Mouse (Mus musculus) cerebellum, postnatal 10 days (tissue): ENCODE data around the gene Tpm3.

Experiments
- DNase-seq, 2 experiments: peaks; one replicate each; pipeline ENCODE4 v3.0.0; 2021; ENCODE audit warnings: mixed read lengths in 2 of 2

The Tpm3 gene

DNA sequence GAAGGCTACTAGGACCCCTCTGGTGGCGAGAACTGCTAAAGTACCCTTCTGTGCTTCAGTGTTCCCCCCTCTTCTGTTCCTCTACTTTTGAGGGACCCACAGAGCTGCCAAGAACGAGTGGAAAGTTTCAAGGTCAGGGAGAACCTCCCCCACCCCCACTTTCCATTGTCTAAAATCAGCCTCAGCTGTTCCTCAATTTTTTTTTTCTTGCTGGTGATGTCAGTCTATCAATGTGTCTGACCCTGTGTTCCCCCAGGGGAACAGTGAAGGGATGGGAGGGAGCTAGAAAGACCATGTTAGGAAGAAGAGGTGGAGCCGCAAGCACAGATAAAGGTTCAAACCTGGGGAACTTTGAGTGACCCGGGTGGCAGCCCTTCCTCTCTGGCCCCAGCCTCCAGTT lies at the start of gene Tpm3:
TSS of gene Tpm3 (plus strand) at position 356 of the 400 bp plus-strand sequence.
- DNase-seq: no peak

DNA sequence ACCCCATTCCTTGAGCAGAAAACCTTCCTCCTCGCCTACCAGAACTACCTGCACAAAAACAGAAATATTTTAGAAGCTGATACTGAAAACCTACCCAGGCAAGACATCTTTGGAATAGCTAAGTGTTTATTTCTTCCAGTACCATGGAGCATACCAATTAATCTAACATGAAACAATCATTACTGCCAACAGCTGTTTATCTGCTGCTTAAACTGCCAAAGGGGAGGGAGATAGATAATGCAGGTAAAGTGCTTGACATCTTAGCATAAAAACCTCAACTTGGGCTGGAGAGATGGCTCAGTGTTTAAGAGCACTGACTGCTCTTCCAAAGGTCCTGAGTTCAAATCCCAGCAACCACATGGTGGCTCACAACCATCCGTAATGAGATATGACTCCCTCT lies 37.8 kb upstream of the Tpm3 start:
- DNase-seq: no peak

DNA sequence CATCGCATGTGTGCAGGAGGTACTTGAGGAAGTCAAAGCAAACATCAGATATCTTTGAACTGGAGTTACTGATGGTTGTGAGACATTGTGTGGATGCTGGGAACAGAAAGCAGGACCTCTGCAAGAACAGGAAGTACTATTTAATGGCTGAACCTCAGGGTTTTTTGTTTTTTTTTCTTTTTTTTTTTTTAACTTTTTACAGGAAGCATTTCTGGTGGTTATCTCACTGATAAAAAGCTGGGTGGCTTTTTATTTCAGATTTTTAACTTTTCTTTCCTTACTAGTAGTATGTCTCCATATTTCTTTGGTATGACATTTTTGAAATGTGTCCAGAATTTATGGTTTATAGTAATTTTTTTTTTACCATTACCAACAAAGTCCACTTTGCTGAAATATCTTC lies 36.2 kb upstream of the Tpm3 start:
- DNase-seq: no peak

DNA sequence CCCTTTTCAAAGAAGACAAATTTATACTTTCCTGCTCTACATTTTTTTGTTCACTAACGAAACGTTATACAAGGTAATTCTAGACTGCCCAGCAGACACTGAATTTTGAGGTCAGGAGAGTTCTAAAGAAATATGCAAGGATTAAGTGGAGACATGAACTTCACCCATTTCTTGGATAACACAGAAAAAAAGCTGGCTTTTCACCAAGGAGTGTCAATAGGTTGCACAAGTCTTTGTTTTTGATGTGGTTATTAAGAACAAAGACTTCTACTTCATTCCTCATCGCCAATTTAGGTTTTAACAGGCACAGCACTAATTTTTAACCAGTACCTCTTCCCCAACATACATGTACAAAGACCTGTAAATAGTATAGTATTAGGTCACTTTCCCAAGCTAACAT lies 22.8 kb upstream of the Tpm3 start:
- DNase-seq: no peak

DNA sequence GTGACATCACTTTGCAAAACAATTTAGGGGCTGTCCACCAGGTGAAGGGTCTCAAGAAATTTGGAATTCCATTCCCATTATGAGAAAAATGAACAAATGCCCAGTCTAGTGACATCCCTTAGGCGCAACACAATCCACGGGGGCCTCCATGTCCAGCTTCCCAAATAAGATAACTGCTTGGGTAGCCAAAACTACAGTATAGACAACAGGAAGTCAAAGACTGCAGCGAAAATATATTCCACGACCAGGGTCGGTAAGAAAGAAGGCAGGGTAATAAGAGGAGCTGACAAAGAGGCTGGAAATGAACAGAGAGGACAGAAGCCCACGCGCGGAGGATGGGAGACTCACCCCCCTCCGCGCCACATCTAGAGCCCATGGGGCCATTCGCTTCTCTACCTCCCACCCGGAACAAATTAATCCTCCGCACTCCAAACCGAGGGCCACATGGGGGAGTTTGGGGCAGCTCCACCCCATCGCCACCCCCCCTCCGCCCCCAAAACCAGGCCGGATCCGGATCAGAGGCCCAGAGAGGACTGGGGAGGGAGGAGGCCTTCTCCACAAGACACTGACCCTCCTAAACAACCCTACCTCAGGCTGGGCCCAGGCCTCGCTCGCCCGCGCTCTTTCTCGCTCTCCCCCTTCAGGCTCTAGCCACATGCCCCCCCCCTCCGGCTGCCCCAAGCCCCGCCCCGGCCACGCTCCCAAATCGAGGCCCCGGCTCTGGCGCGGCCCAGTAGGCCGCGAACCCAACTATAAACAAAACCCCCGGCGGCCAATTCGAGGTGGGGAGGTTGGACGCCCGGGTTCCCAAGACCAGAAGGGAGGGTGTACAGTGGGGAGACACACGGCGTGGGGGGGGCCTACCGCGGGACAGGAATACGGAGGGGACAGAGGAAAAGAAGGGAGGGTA lies 20.8 kb upstream of the Tpm3 start, which contains the start of gene 4933434E20Rik:
TSS of gene 4933434E20Rik (plus strand) at position 196 of the 910 bp plus-strand sequence.
- DNase-seq: peak; percentile 80 to 85

DNA sequence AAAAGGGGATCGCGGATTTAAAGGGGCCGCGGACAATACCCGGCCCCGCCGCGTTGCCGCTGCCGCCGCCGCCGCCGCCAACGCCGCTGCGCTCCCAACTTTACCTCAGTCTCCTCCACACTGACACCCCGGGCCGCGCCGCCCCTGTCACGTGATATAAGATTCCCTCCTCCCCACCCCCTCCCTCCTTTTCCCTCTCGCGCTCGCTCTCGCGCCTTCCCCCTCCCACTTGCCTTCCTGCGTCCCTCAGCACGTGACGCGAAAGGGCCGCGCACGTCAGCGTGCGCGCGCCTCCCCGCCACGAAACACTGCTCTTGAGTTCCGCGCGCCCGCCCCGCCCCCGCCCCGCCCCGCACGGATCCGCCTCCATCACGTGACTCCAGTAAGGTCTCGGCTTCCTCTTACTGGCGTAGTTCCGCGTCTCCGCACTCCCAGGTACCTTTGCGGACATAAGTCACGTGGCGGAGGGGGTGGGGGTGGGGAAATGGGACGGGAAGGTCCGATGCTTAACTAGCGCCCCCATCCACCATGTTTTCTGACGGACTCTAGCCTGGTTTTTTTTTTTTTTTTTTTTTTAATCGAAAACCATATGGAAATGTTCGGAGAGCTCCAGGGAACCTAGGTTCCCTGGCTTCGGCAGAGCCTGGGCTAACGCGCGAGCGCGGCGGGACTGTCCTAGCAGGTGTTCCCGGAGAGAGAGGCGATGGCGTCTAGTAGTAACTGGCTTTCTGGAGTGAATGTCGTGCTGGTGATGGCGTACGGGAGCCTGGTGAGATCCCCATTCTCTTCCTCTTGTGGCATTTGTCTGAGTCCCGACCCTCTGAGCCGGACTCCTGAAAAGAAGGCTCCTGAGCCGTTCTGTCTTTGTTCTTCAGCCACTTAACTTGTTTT lies 19.9 kb upstream of the Tpm3 start, which contains the start of gene Ubap2l:
TSS of gene Ubap2l (minus strand) at position 278 of the 891 bp plus-strand sequence.
- DNase-seq: peak; percentile 97 to 99

DNA sequence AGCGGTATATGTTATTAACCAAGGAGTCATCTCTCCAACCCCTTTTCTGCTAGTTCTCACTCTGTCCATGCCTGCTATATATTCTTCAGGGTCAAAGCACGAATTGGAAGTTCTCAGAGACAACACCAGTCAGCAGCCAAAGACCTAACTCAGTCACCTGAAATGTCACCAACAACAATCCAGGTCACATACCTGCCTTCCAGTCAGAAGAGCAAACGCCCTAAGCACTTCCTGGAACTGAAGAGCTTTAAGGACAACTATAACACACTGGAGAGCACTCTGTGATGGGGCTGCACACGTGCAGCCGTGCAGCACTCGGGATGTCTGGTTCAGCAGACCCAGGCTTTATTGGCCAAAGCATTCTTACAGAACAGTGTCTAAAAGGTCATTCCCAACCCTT lies 10.9 kb upstream of the Tpm3 start:
- no peak for DNase-seq

DNA sequence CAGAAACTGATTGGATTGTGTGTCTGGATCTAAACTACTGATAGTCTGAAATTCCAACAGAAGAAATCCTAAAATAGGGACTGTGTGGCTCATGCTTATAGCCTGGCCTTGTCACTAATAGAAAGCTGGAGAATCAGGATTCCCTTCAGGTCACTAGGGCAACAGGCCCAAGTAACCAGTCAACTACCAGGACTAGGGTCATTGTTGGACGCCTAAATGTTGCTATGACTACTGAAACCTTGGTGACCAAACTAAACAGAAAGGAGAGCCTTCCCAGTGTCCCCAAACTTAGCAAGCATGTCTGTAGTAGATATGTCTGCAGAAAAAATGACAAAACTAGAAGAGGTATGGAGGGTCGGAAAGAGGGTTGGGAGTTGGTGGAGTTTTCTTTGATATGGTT lies 9.9 kb upstream of the Tpm3 start:
- DNase-seq: no peak

DNA sequence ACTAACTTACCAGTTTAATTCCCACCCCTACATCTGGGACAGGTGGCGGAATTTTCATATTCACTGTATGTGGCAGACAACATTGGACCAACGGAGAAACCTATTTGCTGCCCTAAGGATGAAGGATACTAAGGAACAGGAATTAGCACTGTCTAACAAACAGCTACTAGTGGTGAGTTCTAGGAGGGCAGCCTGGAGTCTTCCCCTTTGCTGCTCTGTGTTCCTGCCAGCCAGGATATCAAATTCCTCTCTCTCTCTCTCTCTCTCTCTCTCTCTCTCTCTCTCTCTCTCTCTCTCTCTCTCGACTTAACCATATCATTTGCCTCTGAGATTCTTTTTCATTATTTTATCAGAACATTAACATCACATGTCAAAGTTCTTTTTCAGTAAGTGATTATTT lies 8.1 kb upstream of the Tpm3 start:
- DNase-seq: no peak

DNA sequence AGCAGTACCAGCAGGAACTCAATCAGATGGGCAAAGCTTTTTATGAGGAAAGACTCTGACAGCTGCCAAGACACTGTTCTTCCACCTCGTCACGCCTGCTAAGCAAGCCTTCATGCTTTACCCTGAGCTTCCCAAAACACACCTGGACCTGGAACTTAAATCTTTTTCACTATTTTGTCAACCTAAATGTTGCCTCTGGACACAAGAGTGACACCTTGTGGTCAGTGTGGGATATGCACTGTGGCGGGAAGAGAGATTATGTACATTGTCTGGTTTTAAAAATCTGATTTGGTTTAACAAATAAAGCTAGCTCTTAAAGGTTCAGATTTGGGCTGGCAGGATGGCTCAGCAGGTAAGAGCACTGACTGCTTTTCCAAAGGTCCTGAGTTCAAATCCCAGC lies 6.9 kb upstream of the Tpm3 start:
- DNase-seq: peak; percentile 61 to 71

DNA sequence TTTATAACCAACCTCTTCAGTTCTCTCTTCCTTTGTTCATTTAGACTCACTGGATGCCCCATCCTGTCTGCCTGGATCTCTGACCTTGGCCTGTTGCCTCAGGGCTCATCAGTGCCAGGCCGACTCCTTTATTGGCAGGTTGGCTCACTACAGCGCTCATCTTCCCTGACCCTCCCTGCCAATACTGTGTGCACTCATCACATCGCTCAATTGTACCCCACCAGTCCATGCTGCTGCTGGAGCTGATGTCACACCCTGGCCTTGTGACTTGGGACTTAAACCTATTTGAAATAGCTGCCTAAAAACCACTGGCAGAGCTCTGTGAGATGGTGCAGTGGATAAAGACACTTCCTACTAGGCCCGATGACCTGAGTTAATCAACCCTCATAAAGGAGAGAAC lies 4.6 kb upstream of the Tpm3 start:
- peak; percentile 23 to 25 for DNase-seq

DNA sequence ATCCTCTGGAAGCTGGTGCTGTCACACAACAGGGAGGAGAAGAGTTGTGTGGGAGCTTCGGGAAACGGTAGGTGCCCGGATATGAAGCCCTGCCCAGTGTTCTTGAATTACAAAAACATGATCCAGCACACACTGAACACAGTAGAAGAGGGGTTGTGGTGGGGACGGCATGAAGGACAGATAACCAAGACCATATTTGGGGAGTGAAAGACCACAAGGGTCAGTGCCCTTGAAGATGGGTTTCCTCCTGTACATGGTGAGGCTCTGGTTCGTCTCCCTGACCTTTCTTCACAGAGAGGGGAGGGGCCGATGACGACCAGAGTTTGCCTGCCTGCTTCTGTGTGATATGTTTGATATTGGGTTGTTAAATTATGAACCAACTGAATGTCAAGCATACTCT lies 2.8 kb upstream of the Tpm3 start:
- no peak for DNase-seq

DNA sequence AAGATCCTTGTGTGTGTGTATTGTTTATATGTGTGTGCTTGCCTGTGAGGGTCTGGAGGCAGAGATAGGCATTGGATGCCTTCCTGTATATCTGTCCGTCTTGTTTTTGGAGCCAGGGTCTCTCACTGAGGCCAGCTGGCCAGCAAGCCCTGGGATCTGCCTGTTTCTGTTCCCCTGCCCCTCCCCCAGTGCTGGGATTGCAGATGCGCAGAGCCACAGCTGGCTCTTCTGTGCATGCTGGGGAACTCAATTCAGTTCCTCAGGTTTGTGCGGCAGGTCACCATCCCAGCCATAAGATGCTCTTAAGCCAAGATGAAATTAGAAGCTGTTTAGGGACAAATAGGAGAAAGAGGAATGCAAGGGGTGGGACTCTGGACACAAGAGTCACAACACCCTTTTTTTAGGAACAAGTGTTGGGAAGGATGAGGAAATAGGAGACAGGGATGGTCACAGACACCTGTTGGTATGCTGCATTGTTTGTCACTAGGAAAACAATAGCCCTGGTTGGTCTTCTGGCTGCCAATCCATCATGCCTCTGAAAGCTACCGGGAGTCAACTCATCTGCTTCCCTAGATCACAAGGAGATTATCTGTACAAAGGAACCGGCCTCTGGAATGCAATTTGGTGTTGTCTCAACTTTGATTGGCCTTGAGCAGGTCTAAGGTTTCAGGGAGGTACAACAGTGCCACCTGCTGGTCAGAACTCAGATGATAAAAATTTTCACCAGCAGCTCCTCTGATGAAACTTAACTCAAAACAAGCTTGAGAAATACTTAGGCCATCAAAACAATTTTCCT lies 4.7 kb downstream of the Tpm3 start:
- DNase-seq: peak; percentile 86 to 89

DNA sequence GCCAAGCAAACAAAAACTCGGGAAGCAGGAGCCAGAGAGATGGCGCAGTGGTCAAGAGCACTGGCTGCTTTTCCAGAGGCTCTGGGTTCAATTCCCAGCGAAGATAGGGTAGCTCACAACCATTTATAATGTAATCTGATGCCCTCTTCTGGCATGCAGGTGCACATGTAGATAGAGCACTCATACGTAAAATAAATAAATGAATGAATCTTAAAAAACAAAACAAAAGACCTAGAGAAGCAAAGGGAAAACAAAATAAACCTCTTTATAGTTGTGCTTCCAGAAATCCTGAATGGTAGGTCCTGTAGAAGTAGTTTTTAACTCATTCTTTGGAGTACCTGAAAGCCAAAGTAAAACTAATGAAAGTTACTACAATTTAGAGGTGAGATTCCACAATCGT lies 5.8 kb downstream of the Tpm3 start:
- no peak for DNase-seq

DNA sequence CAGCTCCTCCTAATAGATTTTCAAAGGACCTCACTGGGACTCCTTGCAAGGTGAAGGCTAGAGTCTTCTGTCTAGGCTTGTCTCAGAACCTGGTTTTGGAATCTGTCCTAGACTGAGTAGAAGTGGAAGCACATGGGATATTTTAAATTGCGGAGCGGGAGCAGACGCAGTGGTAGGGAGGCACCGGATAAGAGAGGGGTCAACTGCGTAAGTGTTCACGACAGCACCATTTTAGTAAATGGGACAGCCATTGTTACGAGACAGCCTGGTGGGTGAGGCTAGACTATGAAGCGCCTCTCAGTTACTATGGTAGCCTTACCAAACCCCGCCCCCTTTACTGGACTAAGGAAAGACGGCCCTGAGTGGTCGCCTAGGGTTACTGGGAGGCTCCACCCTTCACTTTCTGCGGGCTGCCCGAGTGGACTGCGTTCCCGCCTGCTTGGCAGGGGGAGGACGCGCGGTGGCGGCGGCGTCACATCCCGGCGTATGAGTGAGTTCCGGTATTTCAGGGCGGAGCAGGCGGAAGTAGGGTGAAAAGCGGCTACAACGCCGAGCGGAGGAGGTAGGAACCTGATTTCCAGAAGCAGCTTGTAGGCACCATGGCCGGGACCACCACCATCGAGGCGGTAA lies 6.8 kb downstream of the Tpm3 start:
- DNase-seq: peak; percentile 94 to 96

DNA sequence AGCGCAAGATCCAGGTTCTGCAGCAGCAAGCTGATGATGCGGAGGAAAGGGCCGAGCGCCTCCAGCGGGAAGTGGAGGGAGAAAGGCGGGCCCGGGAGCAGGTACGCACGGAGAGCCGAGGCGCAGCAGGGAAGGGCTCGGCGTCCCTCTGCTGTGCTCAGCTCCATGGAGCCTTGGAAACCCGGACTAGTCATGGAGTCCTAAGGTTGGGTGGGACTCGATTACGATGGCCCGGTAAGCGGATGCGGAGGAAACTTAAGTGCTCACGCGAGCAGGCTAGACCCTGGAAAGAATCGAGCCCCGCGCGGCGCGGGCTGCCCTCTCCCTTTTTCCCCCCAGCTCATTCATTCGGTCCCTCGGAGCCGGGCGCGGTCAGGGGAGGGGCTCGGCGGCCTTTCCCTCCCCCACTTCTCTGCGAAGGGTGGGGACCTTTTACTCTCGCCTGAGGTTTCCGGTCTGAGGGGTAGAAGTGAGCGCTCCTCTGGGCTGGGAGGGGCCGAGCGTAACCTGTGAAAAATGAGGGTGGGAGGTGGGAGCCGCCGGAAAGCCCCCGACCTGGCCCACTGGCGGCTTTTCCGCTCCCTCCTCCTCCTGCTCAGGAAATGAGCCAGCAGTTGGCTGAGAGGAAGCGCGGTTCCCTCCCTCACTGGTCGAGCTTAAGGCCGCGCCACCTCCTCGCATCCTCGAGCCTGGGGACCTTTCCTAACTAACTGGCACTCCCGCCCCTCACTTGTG lies 7.5 kb downstream of the Tpm3 start:
- DNase-seq: peak; percentile 74 to 78

DNA sequence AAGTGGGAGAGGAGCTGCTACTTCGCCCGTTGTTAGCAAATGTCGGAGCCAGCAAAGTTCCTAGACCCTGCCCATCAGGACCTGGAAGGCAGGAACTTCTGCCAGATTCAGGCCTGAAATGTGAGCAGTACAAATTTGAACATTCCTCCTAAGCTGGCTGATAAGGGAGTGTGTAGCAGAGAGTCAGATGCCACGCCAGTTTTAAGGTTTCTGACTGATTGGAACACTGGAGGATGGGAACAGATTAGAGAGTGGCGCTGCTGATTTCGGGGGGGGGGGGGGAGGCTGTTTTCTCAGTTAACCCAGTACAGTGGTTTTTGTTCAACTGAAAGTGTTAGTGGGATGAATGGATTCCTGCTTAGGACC lies 8.0 kb downstream of the Tpm3 start:
- no peak for DNase-seq

DNA sequence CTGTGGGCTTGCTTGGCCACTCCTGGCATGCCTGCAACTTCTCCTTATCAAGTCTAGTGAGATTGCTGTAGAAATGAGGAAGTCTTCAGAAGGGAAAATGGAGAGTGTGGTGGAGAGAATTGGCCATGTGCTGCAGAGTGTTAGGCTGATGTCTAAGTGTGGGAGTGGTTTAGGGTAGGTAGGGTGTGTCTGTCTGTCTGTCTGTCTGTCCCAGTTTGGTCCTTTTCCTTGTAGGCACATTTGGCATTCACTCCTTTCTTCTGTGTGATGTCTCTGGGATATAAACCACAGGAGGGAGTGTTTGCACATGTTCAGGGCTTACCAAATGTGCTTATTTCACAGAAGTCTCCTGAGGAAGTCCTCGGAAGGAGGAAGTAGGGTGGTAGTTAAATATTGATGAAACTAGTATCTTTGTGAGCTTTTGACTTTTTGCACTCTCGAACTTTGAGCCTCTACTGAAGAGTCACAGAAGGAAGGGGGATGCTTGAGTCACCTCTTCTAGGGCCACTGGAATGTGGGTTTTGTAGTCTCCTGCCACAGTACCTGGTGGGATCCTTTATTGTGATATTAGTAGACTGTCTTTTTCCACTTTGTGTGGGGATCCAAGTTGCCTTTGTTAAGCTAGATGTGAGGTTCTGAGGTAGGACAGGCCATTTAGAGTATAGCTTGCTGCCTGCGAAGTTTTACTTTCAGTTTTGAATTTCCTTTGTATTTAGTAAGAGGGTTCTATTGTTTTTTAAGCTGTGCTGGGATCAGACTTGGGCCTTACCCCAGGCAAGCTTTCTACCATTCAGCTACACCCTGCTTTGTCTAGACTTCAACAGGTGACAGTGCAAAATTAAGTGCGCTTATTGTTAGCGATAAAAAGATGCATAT lies 9.2 kb downstream of the Tpm3 start:
- no peak for DNase-seq

DNA sequence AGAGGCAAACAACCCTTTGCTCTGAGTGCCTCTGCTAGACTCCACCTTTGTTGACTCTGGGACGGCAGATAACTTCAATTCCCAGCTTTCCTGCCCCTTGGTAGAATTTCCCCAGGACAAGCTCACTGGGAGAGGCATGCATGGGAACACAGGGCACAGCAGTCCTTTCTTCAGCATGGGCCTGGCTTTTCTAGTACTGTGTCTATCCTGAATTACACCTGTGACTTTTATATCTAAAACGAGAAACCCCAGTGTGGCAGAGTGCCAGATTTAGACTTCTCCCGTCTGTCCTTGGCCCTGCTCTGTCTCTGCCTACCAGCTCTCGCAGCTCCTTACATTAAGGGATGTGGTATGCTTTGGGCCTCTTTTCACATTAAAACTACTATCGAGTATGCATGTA lies 10.6 kb downstream of the Tpm3 start:
- peak; percentile 56 to 59 for DNase-seq

DNA sequence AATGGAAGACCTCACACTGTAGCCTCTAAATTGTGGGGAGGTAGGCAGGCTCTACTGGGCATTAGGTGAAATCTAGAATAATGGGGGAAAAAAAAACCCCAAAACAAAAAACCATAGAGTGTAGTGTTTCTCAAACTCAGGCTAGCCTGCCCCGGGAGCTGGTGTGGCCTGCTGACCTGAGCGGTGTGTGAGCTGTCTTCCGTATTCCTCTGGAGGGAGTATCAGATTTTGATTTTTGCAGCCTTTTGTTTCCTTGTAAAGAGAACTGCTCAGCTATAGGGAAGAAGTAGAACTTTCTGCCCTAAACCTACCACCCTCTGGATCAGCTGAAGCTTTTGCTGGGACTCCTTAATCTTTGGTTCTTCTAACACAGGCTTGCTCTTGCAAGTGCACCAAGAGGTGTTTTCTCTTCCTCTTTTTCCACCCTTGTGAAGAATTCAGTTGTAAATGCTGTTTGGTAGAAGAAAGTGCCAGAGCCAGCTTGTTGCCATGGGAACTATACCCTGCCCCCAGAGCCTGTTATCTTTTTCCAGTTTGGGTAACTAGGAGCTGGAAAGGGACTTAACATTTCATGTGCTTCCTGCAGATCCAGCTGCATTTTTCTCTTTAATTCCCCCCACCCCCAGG lies 11.4 kb downstream of the Tpm3 start:
- no peak for DNase-seq
